Mouse (Mus musculus) heart, embryonic 11.5 days (tissue): ENCODE results near the gene Wdtc1. TPM values are rescaled to one million over a fixed set of nuclear protein-coding genes. Genes with fewer than 3 reads are reported as not detected.

ENCODE experiments used
- ATAC-seq: fragments of 200-750 bp; cut with Nextera tagmentation; replicated peaks from 2 replicates; pipeline ENCODE4 v1.8.0; 2017; ENCODE audit warnings: moderate library complexity; ENCODE audit not compliant: insufficient number of reproducible peaks, low FRiP score, low TSS enrichment
- H3K27ac ChIP-seq: fragments of 300-500 bp; sonication (generic); 2 replicates; pipeline ENCODE4 v1.5.1; 2014; ENCODE audit warnings: mild to moderate bottlenecking, low read depth, low read length
- H3K27me3 ChIP-seq: fragments of 300-500 bp; sonication (generic); 2 replicates; pipeline ENCODE4 v1.6.1; 2014; ENCODE audit warnings: mild to moderate bottlenecking, low read length, mixed read lengths; ENCODE audit not compliant: control insufficient read depth, insufficient read depth
- H3K36me3 ChIP-seq: fragments of 300-500 bp; sonication (generic); 2 replicates; pipeline ENCODE4 v1.6.1; 2014; ENCODE audit warnings: mild to moderate bottlenecking, low read length, moderate library complexity, mixed read lengths; ENCODE audit not compliant: control insufficient read depth, insufficient read depth
- H3K4me1 ChIP-seq: fragments of 300-500 bp; sonication (generic); 2 replicates; pipeline ENCODE4 v1.6.1; 2014; ENCODE audit warnings: low read length; ENCODE audit not compliant: control insufficient read depth, insufficient read depth
- H3K4me2 ChIP-seq: fragments of 300-500 bp; sonication (generic); 2 replicates; pipeline ENCODE4 v1.6.1; 2014; ENCODE audit warnings: mild to moderate bottlenecking, moderate library complexity
- H3K4me3 ChIP-seq: fragments of 300-500 bp; sonication (generic); 2 replicates; pipeline ENCODE4 v1.5.1; 2014; ENCODE audit warnings: low read depth, low read length
- H3K9ac ChIP-seq: fragments of 300-500 bp; sonication (generic); 2 replicates; pipeline ENCODE4 v1.6.1; 2014; ENCODE audit warnings: mild to moderate bottlenecking, low read depth, low read length, moderate library complexity
- H3K9me3 ChIP-seq: fragments of 300-500 bp; sonication (generic); replicated peaks from 2 replicates; pipeline ENCODE4 v1.6.1; 2016; ENCODE audit warnings: low read length; ENCODE audit not compliant: control insufficient read depth
- WGBS: fragments of 180-500 bp; shearing (Covaris S2); extraction: QIAGEN DNeasy Blood & Tissue Kit; methylation state at CpG from one replicate; pipeline ENCODE4 v1.1.7; 2014; ENCODE audit not compliant: insufficient replicate concordance; 5-methylcytosine and 5-hydroxymethylcytosine counted together
- polyA plus RNA-seq: library from polyadenylated mRNA; unstranded; fragments of >200 nt; fragmentation: Nextera tagmentation; extraction: Ambion mirVana; gene quantifications from 2 replicates; pipeline ENCODE4 v1.2.1, GENCODE M21; 2014

The Wdtc1 gene
- polyA plus RNA-seq, 1 experiment from 2014 or later, result 13.3 TPM

GRCm38 (mm10) chr4:133319667-133320066, 33.6 kb downstream of the Wdtc1 start:
- no peaks in the 10 kb centered on the region for H3K27me3 ChIP-seq

GRCm38 (mm10) chr4:133315991-133316390, 37.3 kb downstream of the Wdtc1 start:
- WGBS, result 84% methylated on average over 5 of the region's 5 CpGs
- no peak overlapping the region for H3K9ac ChIP-seq
- no peak overlapping the region for H3K4me2 ChIP-seq
- no peaks in the 10 kb centered on the region for H3K27me3 ChIP-seq
- no peak overlapping the region for H3K4me3 ChIP-seq
- H3K4me1 ChIP-seq, result 0 out of 2 replicates have a peak, but pooled peaks cover 5% of the 10 kb centered on the region
- ATAC-seq, result no peak
- no peaks in the 10 kb centered on the region for H3K9me3 ChIP-seq
- no peaks in the 10 kb centered on the region for H3K36me3 ChIP-seq
- H3K27ac ChIP-seq, result no peak overlapping the region

More at GRCm38 (mm10) chr4:133319667-133320066, 33.6 kb downstream of the Wdtc1 start:
- Histone ChIP-seq H3K4me3 (no peak overlapping the region), H3K4me1 (0 out of 2 replicates have a peak, but pooled peaks cover 3% of the 10 kb centered on the region), H3K9ac (no peak overlapping the region), H3K4me2 (no peak overlapping the region), H3K9me3 (no peaks in the 10 kb centered on the region), H3K36me3 (no peaks in the 10 kb centered on the region), H3K27ac (no peak overlapping the region)
- ATAC-seq, result no peak
- 84% methylated on average over 3 of the region's 3 CpGs for WGBS

- Histone ChIP-seq H3K4me3 (no peak overlapping the region), H3K4me2 (no peak overlapping the region), H3K27me3 (no peaks in the 10 kb centered on the region), H3K9me3 (no peaks in the 10 kb centered on the region), H3K36me3 (no peaks in the 10 kb centered on the region), H3K9ac (no peak overlapping the region), H3K27ac (no peak overlapping the region), H3K4me1 (0 out of 2 replicates have a peak, but pooled peaks cover 5% of the 10 kb centered on the region)
- no peak for ATAC-seq
- 75% methylated on average over 8 of the region's 8 CpGs for WGBS
These were observed 38.4 kb downstream of the Wdtc1 start for GRCm38 (mm10) chr4:133314896-133315295.

DNA sequence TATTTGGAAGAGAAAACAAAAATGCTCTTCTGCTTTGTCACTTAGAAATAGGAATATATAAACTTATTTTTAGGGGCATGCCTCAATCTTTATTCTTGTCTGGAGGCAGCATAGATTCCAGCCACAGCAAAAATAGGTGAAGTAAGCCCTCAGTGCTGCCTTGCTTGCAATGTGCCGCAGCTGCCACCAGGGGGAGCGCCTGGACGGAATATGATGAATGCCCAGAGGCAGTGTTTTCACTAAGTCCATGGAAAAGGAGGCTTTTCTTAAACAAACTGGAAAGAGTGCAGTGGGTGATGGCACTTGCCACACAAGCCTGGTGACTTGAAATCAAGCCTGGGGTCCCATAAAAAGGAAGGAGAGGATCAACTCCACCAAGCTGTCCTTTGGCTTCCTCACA, 43.3 kb downstream of the Wdtc1 start:
- no peaks in the 10 kb centered on the region for H3K36me3 ChIP-seq
- no peak for ATAC-seq
- 0% methylated on average over 3 of the region's 3 CpGs for WGBS
- H3K27me3 ChIP-seq, result no peaks in the 10 kb centered on the region
- H3K27ac ChIP-seq, result no peak overlapping the region
- H3K9ac ChIP-seq, result no peak overlapping the region
- H3K9me3 ChIP-seq, result no peaks in the 10 kb centered on the region
- H3K4me3 ChIP-seq, result no peak overlapping the region
- 0 out of 2 replicates have a peak, but pooled peaks cover 2% of the 10 kb centered on the region for H3K4me1 ChIP-seq
- no peak overlapping the region for H3K4me2 ChIP-seq

DNA sequence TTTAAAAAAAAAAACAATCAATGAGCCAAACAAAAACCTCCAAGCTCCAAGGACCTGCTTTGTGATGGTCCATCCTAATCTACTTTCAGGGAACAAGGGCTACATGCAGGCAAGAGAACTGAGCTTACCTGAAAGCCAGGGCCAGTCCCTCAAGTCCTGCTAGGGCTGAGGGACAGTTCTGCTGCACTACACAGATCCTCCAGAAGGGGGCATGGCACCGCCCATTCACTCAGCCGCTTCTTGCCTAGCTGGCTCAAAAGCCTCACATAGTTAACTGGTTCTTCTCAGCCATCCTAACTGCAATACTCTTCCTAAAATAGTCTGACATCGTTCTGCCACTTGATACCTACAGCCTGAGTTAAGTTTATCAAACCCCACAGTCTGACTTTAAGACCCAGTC, 46.0 kb downstream of the Wdtc1 start:
- H3K9me3 ChIP-seq, result no peaks in the 10 kb centered on the region
- no peak overlapping the region for H3K4me2 ChIP-seq
- no peak for ATAC-seq
- H3K27me3 ChIP-seq, result no peaks in the 10 kb centered on the region
- WGBS, result 33% methylated on average over 3 of the region's 3 CpGs
- H3K36me3 ChIP-seq, result no peaks in the 10 kb centered on the region
- no peak overlapping the region for H3K27ac ChIP-seq
- 0 out of 2 replicates have a peak, but pooled peaks cover 2% of the 10 kb centered on the region for H3K4me1 ChIP-seq
- no peak overlapping the region for H3K4me3 ChIP-seq
- H3K9ac ChIP-seq, result no peak overlapping the region

DNA sequence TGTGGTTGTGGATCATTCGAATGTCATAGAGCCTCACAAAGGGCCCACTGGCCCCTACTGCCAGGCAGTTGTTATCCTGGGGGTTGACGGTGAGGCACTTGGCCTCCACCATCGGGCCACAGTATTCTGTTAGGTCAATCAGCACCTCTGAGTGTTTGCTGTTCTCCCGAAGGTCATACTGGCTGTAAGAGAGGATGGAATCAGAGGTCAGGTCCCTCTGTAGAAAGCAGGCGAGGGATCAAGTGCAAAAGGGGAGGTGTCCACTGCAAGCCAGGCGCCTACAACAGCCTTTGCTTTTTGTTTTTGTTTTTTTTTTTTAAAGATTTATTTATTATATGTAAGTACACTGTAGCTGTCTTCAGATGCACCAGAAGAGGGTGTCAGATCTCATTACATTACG, 47.5 kb downstream of the Wdtc1 start:
- Histone ChIP-seq H3K36me3 (peaks cover 5% of the 10 kb centered on the region; the same call in 1 of the 2 replicates), H3K4me2 (no peak overlapping the region), H3K9me3 (no peaks in the 10 kb centered on the region), H3K27me3 (no peaks in the 10 kb centered on the region), H3K4me3 (no peak overlapping the region), H3K27ac (no peak overlapping the region), H3K4me1 (no peaks in the 10 kb centered on the region), H3K9ac (no peak overlapping the region)
- 77% methylated on average over 7 of the region's 7 CpGs for WGBS
- no peak for ATAC-seq

- no peaks in the 10 kb centered on the region for H3K4me1 ChIP-seq
- H3K27ac ChIP-seq, result no peak overlapping the region
- no peaks in the 10 kb centered on the region for H3K27me3 ChIP-seq
- no peak for ATAC-seq
- WGBS, result 90% methylated on average over 7 of the region's 7 CpGs
- H3K36me3 ChIP-seq, result peaks cover 7% of the 10 kb centered on the region; the same call in 1 of the 2 replicates
- H3K4me3 ChIP-seq, result no peak overlapping the region
- no peak overlapping the region for H3K4me2 ChIP-seq
- no peak overlapping the region for H3K9ac ChIP-seq
- no peaks in the 10 kb centered on the region for H3K9me3 ChIP-seq
These were observed 48.5 kb downstream of the Wdtc1 start for GRCm38 (mm10) chr4:133304770-133305169.

DNA sequence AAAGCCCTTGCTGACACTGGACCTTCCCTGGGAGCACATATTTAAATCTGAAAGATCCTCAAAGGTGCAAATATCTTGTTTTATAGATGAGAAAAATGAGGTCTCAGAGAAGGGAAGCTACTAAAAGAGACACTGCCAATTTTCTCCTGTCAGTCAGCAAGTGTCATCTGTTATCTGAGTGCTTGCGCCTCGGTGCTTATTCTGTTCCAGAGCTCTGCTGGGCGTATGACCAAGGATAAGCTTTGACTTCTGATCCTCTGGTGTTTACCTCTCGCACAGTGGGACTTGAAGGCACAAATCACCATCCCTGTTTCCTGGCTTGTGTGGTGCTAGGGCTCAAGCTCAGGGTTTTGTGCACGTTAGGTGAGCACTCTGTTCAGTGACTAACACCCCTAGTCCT, 50.6 kb downstream of the Wdtc1 start:
- Histone ChIP-seq H3K4me2 (no peak overlapping the region), H3K9me3 (no peaks in the 10 kb centered on the region), H3K36me3 (peaks cover 7% of the 10 kb centered on the region; the same call in 1 of the 2 replicates), H3K4me3 (no peak overlapping the region), H3K4me1 (peaks cover 9% of the 10 kb centered on the region), H3K27me3 (no peaks in the 10 kb centered on the region), H3K27ac (no peak overlapping the region), H3K9ac (no peak overlapping the region)
- 66% methylated on average over 5 of the region's 5 CpGs for WGBS
- ATAC-seq, result no peak

DNA sequence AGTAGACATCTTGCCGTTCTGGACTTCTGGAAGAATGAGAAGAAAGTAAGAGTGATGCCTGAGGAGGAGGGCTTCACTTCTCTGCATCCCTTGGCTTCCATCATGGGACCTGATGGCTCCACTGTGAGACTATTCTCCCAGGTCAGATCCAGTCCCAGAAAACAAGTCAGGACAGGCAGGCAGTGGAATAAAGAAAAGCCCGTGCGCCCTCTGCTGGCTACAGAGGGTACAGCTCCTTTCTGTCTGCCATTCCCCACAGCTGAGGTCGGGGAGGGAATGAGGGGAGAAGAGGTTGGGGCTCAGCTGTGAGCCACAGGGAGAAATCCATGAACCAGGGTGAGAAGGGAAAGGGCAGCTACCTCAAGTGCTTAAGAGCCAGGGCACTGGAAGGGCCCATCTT, 51.5 kb downstream of the Wdtc1 start:
- H3K4me1 ChIP-seq, result peaks cover 13% of the 10 kb centered on the region
- H3K36me3 ChIP-seq, result peaks cover 7% of the 10 kb centered on the region; the same call in 1 of the 2 replicates
- no peaks in the 10 kb centered on the region for H3K9me3 ChIP-seq
- no peak overlapping the region for H3K4me2 ChIP-seq
- 26% methylated on average over 4 of the region's 4 CpGs for WGBS
- H3K9ac ChIP-seq, result no peak overlapping the region; the same call in 1 of the 2 replicates
- no peak for ATAC-seq
- no peak overlapping the region for H3K27ac ChIP-seq
- no peak overlapping the region for H3K4me3 ChIP-seq
- no peaks in the 10 kb centered on the region for H3K27me3 ChIP-seq
